Mouse (Mus musculus) liver, embryonic 15.5 days (tissue): ENCODE data around the gene Ugcg. TPM values are rescaled to one million over a fixed set of nuclear protein-coding genes. Genes with fewer than 3 reads are reported as not detected.

ENCODE experiments used
- ATAC-seq: fragments of 200-750 bp; cut with Nextera tagmentation; 2 replicates; pipeline ENCODE4 v1.8.0; 2017; ENCODE audit warnings: moderate number of reproducible peaks, mild to moderate bottlenecking, moderate library complexity; ENCODE audit not compliant: insufficient read depth
- H3K27ac ChIP-seq: fragments of 300-500 bp; sonication (generic); replicated peaks from 2 replicates; pipeline ENCODE4 v1.5.1; 2015; ENCODE audit warnings: mild to moderate bottlenecking, inconsistent platforms
- H3K27me3 ChIP-seq: fragments of 300-500 bp; sonication (generic); 2 replicates; pipeline ENCODE4 v1.6.1; 2015; ENCODE audit warnings: mild to moderate bottlenecking, inconsistent platforms
- H3K36me3 ChIP-seq: fragments of 300-500 bp; sonication (generic); replicated peaks from 2 replicates; pipeline ENCODE4 v1.6.1; 2015; ENCODE audit warnings: moderate library complexity, mild to moderate bottlenecking, inconsistent platforms
- H3K4me1 ChIP-seq: fragments of 300-500 bp; sonication (generic); replicated peaks from 2 replicates; pipeline ENCODE4 v1.6.1; 2015; ENCODE audit warnings: inconsistent platforms
- H3K4me2 ChIP-seq: fragments of 300-500 bp; sonication (generic); 2 replicates; pipeline ENCODE4 v1.6.1; 2015; ENCODE audit warnings: moderate library complexity, mild to moderate bottlenecking, inconsistent platforms
- H3K4me3 ChIP-seq: fragments of 300-500 bp; sonication (generic); replicated peaks from 2 replicates; pipeline ENCODE4 v1.5.1; 2015; ENCODE audit warnings: mild to moderate bottlenecking, inconsistent platforms
- H3K9ac ChIP-seq: fragments of 300-500 bp; sonication (generic); 2 replicates; pipeline ENCODE4 v1.6.1; 2015; ENCODE audit warnings: moderate library complexity, mild to moderate bottlenecking, inconsistent platforms
- H3K9me3 ChIP-seq: fragments of 300-500 bp; sonication (generic); replicated peaks from 2 replicates; pipeline ENCODE4 v1.6.1; 2016; ENCODE audit warnings: inconsistent platforms
- WGBS: fragments of 180-500 bp; shearing (Covaris S2); methylation state at CpG from one replicate; pipeline ENCODE4 v1.1.7; 2015; ENCODE audit warnings: mixed read lengths; ENCODE audit not compliant: insufficient replicate concordance; 5-methylcytosine and 5-hydroxymethylcytosine counted together
- polyA plus RNA-seq: library from polyadenylated mRNA; unstranded; fragments of >200 nt; fragmentation: Nextera tagmentation; extraction: Ambion mirVana; gene quantifications from 2 replicates; pipeline ENCODE4 v1.2.1, GENCODE M21; 2015

The Ugcg gene
- polyA plus RNA-seq, 1 experiment from 2014 or later, result 5.0 TPM

GRCm38 (mm10) chr4:59172616-59173015 lies 16.4 kb upstream of the Ugcg start:
- H3K27me3 ChIP-seq, result no peaks in the 10 kb centered on the region
- 50% methylated on average over 2 of the region's 2 CpGs for WGBS
- H3K4me3 ChIP-seq, result no peak overlapping the region
- no peak overlapping the region for H3K9ac ChIP-seq
- no peak overlapping the region for H3K4me2 ChIP-seq
- H3K36me3 ChIP-seq, result no peaks in the 10 kb centered on the region
- H3K4me1 ChIP-seq, result peaks cover 22% of the 10 kb centered on the region
- no peak for ATAC-seq
- no peaks in the 10 kb centered on the region for H3K9me3 ChIP-seq
- no peak overlapping the region for H3K27ac ChIP-seq

DNA sequence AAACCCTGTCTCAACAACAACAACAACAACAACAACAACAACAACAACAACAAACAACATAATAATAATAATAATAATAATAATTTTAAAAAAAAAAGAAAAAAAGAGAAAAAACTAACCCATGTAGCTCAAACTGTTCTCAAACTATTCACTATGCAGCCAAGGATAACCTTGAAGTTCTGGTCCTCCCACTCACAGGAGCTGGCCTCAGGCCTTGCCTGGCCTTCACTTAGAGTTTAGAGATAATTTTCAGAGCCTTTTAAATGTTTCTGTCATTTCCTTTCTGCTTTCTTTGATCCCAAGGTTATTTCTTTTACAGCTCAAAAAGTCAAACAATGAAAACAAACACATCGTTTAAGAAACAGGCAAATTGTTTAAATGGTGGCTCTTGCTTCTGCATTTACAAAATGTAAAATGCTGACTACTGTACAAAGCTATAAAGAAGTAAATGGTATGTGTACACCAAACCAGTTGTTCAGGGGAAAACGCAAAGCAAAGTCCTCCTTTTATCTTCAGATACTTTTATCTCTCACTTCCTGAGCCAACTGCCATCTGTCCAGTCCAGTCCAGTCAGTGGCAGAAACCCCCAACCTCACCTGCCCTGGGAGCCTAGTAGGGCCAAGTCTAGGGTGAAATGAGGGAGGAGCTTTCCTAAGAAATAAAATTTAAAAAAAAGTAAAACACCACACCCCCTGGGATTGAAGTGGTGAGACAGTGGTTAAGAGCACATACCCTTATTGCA lies 15.7 kb upstream of the Ugcg start:
- no peak overlapping the region for H3K4me3 ChIP-seq
- H3K27me3 ChIP-seq, result no peaks in the 10 kb centered on the region
- no peak overlapping the region for H3K27ac ChIP-seq
- WGBS, result 25% methylated on average over 2 of the region's 2 CpGs
- H3K9ac ChIP-seq, result no peak overlapping the region
- H3K36me3 ChIP-seq, result no peaks in the 10 kb centered on the region
- H3K9me3 ChIP-seq, result no peaks in the 10 kb centered on the region
- peaks cover 22% of the 10 kb centered on the region for H3K4me1 ChIP-seq
- H3K4me2 ChIP-seq, result no peak overlapping the region
- ATAC-seq, result no peak

GRCm38 (mm10) chr4:59175003-59175402 lies 14.1 kb upstream of the Ugcg start:
- Histone ChIP-seq H3K9me3 (no peaks in the 10 kb centered on the region), H3K9ac (no peak overlapping the region), H3K4me2 (no peak overlapping the region), H3K4me1 (peaks cover 17% of the 10 kb centered on the region), H3K4me3 (no peak overlapping the region), H3K27ac (no peak overlapping the region), H3K36me3 (no peaks in the 10 kb centered on the region), H3K27me3 (no peaks in the 10 kb centered on the region)
- no peak for ATAC-seq
- WGBS, result 10% methylated on average over 4 of the region's 4 CpGs

GRCm38 (mm10) chr4:59175929-59176328 lies 13.1 kb upstream of the Ugcg start:
- Histone ChIP-seq H3K9ac (no peak overlapping the region), H3K27ac (no peak overlapping the region), H3K27me3 (no peaks in the 10 kb centered on the region), H3K4me1 (peaks cover 17% of the 10 kb centered on the region), H3K9me3 (no peaks in the 10 kb centered on the region), H3K4me2 (no peak overlapping the region), H3K36me3 (no peaks in the 10 kb centered on the region), H3K4me3 (no peak overlapping the region)
- no peak for ATAC-seq
- WGBS, result 29% methylated on average over 6 of the region's 6 CpGs

DNA sequence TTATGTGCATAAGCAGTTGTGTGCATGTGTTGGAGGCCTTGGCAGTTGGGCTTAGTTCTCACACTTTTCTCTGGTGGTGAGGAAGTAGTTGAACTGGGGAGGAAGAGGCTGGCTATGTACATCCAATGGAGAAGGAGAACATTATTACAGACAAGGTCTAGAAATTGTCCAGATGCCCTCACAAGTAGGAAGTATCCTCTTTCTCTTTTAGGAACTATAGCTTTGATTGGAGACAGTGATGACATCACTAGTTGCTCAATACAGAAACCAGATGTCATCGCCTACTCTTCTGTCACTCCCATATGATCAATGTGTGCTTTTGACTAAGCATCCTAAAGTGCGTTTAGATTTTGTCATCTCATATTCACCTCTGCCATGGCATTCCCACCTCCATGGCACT lies 11.5 kb upstream of the Ugcg start:
- Histone ChIP-seq H3K27ac (no peak overlapping the region), H3K4me2 (no peak overlapping the region), H3K9ac (no peak overlapping the region), H3K4me1 (peaks cover 27% of the 10 kb centered on the region), H3K27me3 (no peaks in the 10 kb centered on the region), H3K4me3 (no peak overlapping the region), H3K9me3 (no peaks in the 10 kb centered on the region), H3K36me3 (no peaks in the 10 kb centered on the region)
- ATAC-seq, result no peak
- 71% methylated on average over 2 of the region's 2 CpGs for WGBS

DNA sequence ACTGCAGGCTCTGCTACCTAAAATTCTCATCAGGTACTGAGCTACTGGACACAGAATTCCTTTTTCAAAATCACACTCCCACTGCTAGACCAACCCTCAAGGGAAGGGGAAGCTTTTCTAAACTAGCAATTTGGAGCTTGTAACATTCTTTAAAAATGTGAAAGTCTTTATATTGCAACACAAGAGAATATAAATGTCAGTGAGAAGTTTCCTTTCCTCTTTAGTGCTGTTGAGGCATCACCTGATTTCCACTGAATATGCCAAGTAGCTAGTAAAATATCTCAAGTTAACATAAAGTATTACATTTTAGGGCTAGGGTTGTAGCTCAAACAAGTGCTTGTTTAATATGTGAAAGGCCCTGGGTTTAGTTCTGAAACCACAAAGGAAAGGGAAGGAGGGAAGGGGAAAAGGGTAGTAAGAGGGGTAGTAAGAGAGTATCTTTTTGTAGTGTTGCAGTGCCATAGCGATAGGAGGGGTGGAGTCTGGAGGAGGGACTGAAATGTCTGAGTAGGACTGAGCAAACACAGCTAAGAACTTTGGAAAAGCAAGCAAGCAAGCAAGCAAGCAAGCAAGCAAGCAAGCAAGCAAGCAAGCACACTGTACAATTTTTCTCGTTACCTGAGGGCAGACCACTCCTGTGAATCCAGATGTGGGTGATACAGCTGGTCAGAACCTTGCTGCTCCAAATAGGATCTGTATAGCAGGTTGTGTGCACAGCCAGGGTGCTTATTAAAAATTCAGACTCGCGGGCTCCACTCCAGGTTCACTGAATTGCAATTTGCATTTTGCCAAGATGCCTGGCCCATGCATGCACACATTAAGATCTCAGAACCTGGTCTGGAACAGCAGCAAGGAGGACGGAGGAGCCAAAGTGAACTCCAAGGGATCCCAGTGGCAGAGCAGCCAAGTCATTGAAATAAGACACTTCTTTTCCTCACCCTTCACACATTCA lies 7.5 kb upstream of the Ugcg start:
- H3K4me3 ChIP-seq, result no peak overlapping the region
- WGBS, result 38% methylated on average over 5 of the region's 5 CpGs
- no peaks in the 10 kb centered on the region for H3K9me3 ChIP-seq
- no peak overlapping the region for H3K4me2 ChIP-seq
- peaks cover 29% of the 10 kb centered on the region for H3K4me1 ChIP-seq
- ATAC-seq, result no peak
- H3K27me3 ChIP-seq, result no peaks in the 10 kb centered on the region
- H3K36me3 ChIP-seq, result no peaks in the 10 kb centered on the region
- no peak overlapping the region; the same call in 1 of the 2 replicates for H3K9ac ChIP-seq
- no peak overlapping the region for H3K27ac ChIP-seq

GRCm38 (mm10) chr4:59185671-59186070 lies 3.4 kb upstream of the Ugcg start:
- 51% methylated on average over 3 of the region's 3 CpGs for WGBS
- ATAC-seq, result no peak
- no peak overlapping the region for H3K9ac ChIP-seq
- no peaks in the 10 kb centered on the region for H3K36me3 ChIP-seq
- no peak overlapping the region for H3K4me3 ChIP-seq
- no peak overlapping the region for H3K4me2 ChIP-seq
- peaks cover 48% of the 10 kb centered on the region for H3K4me1 ChIP-seq
- no peak overlapping the region for H3K27ac ChIP-seq
- H3K27me3 ChIP-seq, result no peaks in the 10 kb centered on the region
- H3K9me3 ChIP-seq, result no peaks in the 10 kb centered on the region

DNA sequence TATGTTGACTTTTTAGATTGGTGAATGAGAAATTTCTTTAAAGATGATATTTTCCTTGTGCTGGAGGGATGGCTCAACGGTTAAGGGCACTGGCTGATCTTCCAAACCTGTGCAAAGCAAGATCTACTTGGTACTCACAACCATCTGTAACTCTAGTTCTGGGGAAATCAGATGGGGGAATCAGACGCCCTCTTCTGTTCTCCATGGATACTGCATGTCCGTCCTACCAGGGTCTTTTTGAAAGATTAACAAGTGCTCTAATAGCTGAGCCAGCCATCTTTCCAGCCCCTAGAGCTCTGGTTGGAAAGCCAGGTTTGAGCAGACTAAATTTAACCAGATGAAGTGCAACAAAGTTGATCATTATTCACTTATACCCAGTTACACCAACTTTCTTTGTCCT lies 1.8 kb upstream of the Ugcg start:
- H3K9me3 ChIP-seq, result no peaks in the 10 kb centered on the region
- no peak overlapping the region for H3K4me2 ChIP-seq
- ATAC-seq, result no peak
- no peaks in the 10 kb centered on the region for H3K36me3 ChIP-seq
- H3K4me1 ChIP-seq, result peaks cover 51% of the 10 kb centered on the region
- H3K27ac ChIP-seq, result no peak overlapping the region
- no peak overlapping the region for H3K9ac ChIP-seq
- H3K4me3 ChIP-seq, result no peak overlapping the region
- WGBS, result 10% methylated on average over 3 of the region's 3 CpGs
- H3K27me3 ChIP-seq, result no peaks in the 10 kb centered on the region

DNA sequence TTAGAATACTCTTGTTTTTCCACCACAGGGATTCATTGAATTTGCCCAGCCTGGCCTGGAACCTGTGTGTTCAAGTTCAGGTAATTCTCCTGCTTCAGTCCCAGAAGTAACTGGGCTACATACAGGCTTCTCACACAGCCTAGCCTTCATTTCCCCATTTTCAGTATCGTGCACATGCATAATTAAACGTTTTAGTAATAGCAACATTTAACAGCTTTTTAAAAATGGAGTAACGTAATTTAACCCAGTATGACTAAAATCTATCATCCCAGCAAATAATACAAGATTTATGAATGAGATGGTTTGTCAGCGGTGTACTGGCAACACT lies 619 bp upstream of the Ugcg start:
- 15% methylated on average over 4 of the region's 4 CpGs for WGBS
- Histone ChIP-seq H3K9ac (peak overlapping the region; percentile 98), H3K27ac (peak overlapping the region; percentile 93), H3K4me3 (peak overlapping the region; percentile 99), H3K9me3 (no peaks in the 10 kb centered on the region), H3K36me3 (no peaks in the 10 kb centered on the region), H3K4me2 (peak overlapping the region; percentile 89), H3K27me3 (no peaks in the 10 kb centered on the region), H3K4me1 (peaks cover 58% of the 10 kb centered on the region)
- ATAC-seq, result no peak

- ATAC-seq, result peak; percentile 7; the same call in 1 of the 2 replicates
- H3K9me3 ChIP-seq, result no peaks in the 10 kb centered on the region
- H3K4me1 ChIP-seq, result peaks cover 65% of the 10 kb centered on the region
- H3K36me3 ChIP-seq, result no peaks in the 10 kb centered on the region
- H3K27me3 ChIP-seq, result no peaks in the 10 kb centered on the region
- H3K9ac ChIP-seq, result peak overlapping the region; percentile 98
- 0% methylated on average over 42 of the region's 54 CpGs for WGBS
- H3K4me3 ChIP-seq, result peak overlapping the region; percentile 99
- H3K27ac ChIP-seq, result peak overlapping the region; percentile 93
- H3K4me2 ChIP-seq, result peak overlapping the region; percentile 89
Observed at GRCm38 (mm10) chr4:59189546-59190237, 635 bp downstream of the Ugcg start.
